Mouse (Mus musculus): ENCODE data around the gene Cacng7. TPM values are rescaled to one million over a fixed set of nuclear protein-coding genes. Genes with fewer than 3 reads are reported as not detected.

The Cacng7 gene
- polyA plus RNA-seq, 2 experiments from 2014 or later: not detected

- ATAC-seq: no peak
Measured at GRCm38 (mm10) chr7:3347366-3348287, 14.9 kb downstream of the Cacng7 start.

- ATAC-seq: no peak
Measured at GRCm38 (mm10) chr7:3348326-3348725, 15.6 kb downstream of the Cacng7 start.

GRCm38 (mm10) chr7:3349775-3350174 is 17.0 kb downstream of the Cacng7 start:
- no peak for ATAC-seq

- ATAC-seq: no peak
Measured at GRCm38 (mm10) chr7:3351536-3351935, 18.8 kb downstream of the Cacng7 start.

- no peak for ATAC-seq
Measured at GRCm38 (mm10) chr7:3354850-3355249, 22.1 kb downstream of the Cacng7 start.

GRCm38 (mm10) chr7:3360678-3361077 is 27.9 kb downstream of the Cacng7 start:
- ATAC-seq: no peak

- ATAC-seq: no peak
Measured at GRCm38 (mm10) chr7:3365547-3366279, 33.0 kb downstream of the Cacng7 start.

- ATAC-seq: no peak
Measured at GRCm38 (mm10) chr7:3366705-3367516, 34.2 kb downstream of the Cacng7 start.

- ATAC-seq: no peak
Measured at GRCm38 (mm10) chr7:3367569-3367968, 34.8 kb downstream of the Cacng7 start.

- ATAC-seq: no peak
Measured at GRCm38 (mm10) chr7:3368311-3368710, 35.6 kb downstream of the Cacng7 start.

- no peak for ATAC-seq
Measured at GRCm38 (mm10) chr7:3369189-3369588, 36.4 kb downstream of the Cacng7 start.

- ATAC-seq: no peak
Measured at GRCm38 (mm10) chr7:3370407-3370806, 37.7 kb downstream of the Cacng7 start.

- ATAC-seq: no peak
Measured at GRCm38 (mm10) chr7:3372376-3372775, 39.6 kb downstream of the Cacng7 start.

GRCm38 (mm10) chr7:3373754-3374153 is 41.0 kb downstream of the Cacng7 start:
- ATAC-seq: no peak

GRCm38 (mm10) chr7:3376831-3377230 is 44.1 kb downstream of the Cacng7 start:
- no peak for ATAC-seq

- ATAC-seq: no peak
Measured at GRCm38 (mm10) chr7:3382123-3382522, 49.4 kb downstream of the Cacng7 start.

GRCm38 (mm10) chr7:3384807-3385319 is 52.1 kb downstream of the Cacng7 start:
- ATAC-seq: no peak

GRCm38 (mm10) chr7:3386036-3386730 is 53.4 kb downstream of the Cacng7 start:
- no peak for ATAC-seq

GRCm38 (mm10) chr7:3387761-3388160 is 55.0 kb downstream of the Cacng7 start:
- ATAC-seq: no peak

- no peak for ATAC-seq
Measured at GRCm38 (mm10) chr7:3388885-3389284, 56.1 kb downstream of the Cacng7 start.

- ATAC-seq: no peak
Measured at GRCm38 (mm10) chr7:3389444-3390412, 57.0 kb downstream of the Cacng7 start.

Data from activated CD4-positive, CD25-positive, alpha-beta regulatory T cell, adult 4 months (primary cell).